Mouse (Mus musculus): ENCODE results near the gene 2900026A02Rik.

- TF ChIP-seq POLR2A (IDR thresholded peaks at IDR 0.05; ENCODE audit: low read depth, low read length), result no peak
- no peak for TF ChIP-seq CTCF (IDR thresholded peaks at IDR 0.05; ENCODE audit: borderline replicate concordance, insufficient read depth, low read length)
Observed at GRCm38 (mm10) chr5:113114264-113115225, 106.5 kb downstream of the 2900026A02Rik start.
